In genomic region chr6:87583183-87583611, GRCm38 (mm10) we compare ENCODE assay signal across 9 mouse cellular contexts. TPM values are rescaled to one million over a fixed set of nuclear protein-coding genes. Genes with fewer than 3 reads are reported as not detected.
DNase-seq lines count a peak whose midpoint lies in the region; ATAC-seq and TF ChIP-seq lines count a peak whose summit lies in the region.
"Had no signal": no experiment of that assay in that cellular context is flagged by ENCODE, and none has a peak within 500 bp of the region (broad histone marks: within the 10 kb centered on the region; RNA-seq: fewer than 3 reads in every experiment).

No protein-coding gene starts in this region.

- no peaks in the 10 kb centered on the region for H3K36me3 ChIP-seq in heart, embryonic 12.5 days
- H3K36me3 ChIP-seq in liver, postnatal 0 days (replicated peaks; ENCODE audit: insufficient read depth, low read length) = no peaks in the 10 kb centered on the region
- no peaks in the 10 kb centered on the region for H3K36me3 ChIP-seq in hindbrain, embryonic 12.5 days

- 70% methylated on average over 1 of the region's 1 CpGs for WGBS in heart, embryonic 12.5 days
- 63% methylated on average over 1 of the region's 1 CpGs for WGBS in liver, postnatal 0 days (ENCODE audit: insufficient replicate concordance)
- WGBS in hindbrain, embryonic 12.5 days = 100% methylated on average over 1 of the region's 1 CpGs

- TF ChIP-seq EP300 in liver, postnatal 0 days (IDR thresholded peaks at IDR 0.05; ENCODE audit: low read depth) = peak; percentile 99

- no peak for TF ChIP-seq CTCF in liver, postnatal 0 days (IDR thresholded peaks at IDR 0.05; ENCODE audit: low read depth)

- intact Hi-C loops in heart, postnatal 36 days (cut with DNase I) = no loop called here
- intact Hi-C loops in left cerebral cortex, postnatal 25 days (cut with DNase I) = no loop called here

- no peak overlapping the region for H3K9ac ChIP-seq in heart, embryonic 12.5 days
- peak overlapping the region; percentile 30 for H3K9ac ChIP-seq in liver, postnatal 0 days (replicated peaks)
- no peak overlapping the region for H3K9ac ChIP-seq in hindbrain, embryonic 12.5 days

- H3K27ac ChIP-seq in heart, embryonic 12.5 days (ENCODE audit: poor library complexity, severe bottlenecking) = peak overlapping the region; percentile 78
- H3K27ac ChIP-seq in liver, postnatal 0 days (ENCODE audit: low read depth) = peak overlapping the region; percentile 89
- H3K27ac ChIP-seq in hindbrain, embryonic 12.5 days = no peak overlapping the region

- H3K9me3 ChIP-seq in heart, embryonic 12.5 days (replicated peaks) = no peaks in the 10 kb centered on the region
- no peaks in the 10 kb centered on the region for H3K9me3 ChIP-seq in liver, postnatal 0 days (ENCODE audit: low read length)
- H3K9me3 ChIP-seq in hindbrain, embryonic 12.5 days (replicated peaks) = no peaks in the 10 kb centered on the region

- peaks cover 33% of the 10 kb centered on the region for H3K27me3 ChIP-seq in heart, embryonic 12.5 days (replicated peaks)
- no peaks in the 10 kb centered on the region for H3K27me3 ChIP-seq in liver, postnatal 0 days (ENCODE audit: insufficient read depth, low read length)
- H3K27me3 ChIP-seq in hindbrain, embryonic 12.5 days = peaks cover under 1% of the 10 kb centered on the region

- ATAC-seq in heart, embryonic 12.5 days (ENCODE audit: insufficient number of reproducible peaks, low FRiP score) = peak; percentile 94
- peak; percentile 89 for ATAC-seq in erythroblast, adult 5-6 weeks (replicated peaks; ENCODE audit: low FRiP score, poor library complexity, severe bottlenecking)
- ATAC-seq in liver, postnatal 0 days = peak; percentile 99
- no peak for ATAC-seq in hindbrain, embryonic 12.5 days (ENCODE audit: low FRiP score)

- H3K4me2 ChIP-seq in heart, embryonic 12.5 days = peak overlapping the region; percentile 23
- peak overlapping the region; percentile 53 for H3K4me2 ChIP-seq in liver, postnatal 0 days (ENCODE audit: low read depth, low read length)
- H3K4me2 ChIP-seq in hindbrain, embryonic 12.5 days (replicated peaks) = no peak overlapping the region

- H3K4me1 ChIP-seq in heart, embryonic 12.5 days (replicated peaks) = peaks cover 26% of the 10 kb centered on the region
- H3K4me1 ChIP-seq in liver, postnatal 0 days (ENCODE audit: insufficient read depth) = peaks cover 24% of the 10 kb centered on the region
- H3K4me1 ChIP-seq in hindbrain, embryonic 12.5 days = 0 out of 2 replicates have a peak, but pooled peaks cover under 1% of the 10 kb centered on the region

- DNase-seq in heart, postnatal 36 days = no peak
- DNase-seq in 416B (ENCODE audit: low read depth) = peak; percentile 91
- peak; percentile 37 for DNase-seq in liver, postnatal 0 days
- DNase-seq in left cerebral cortex, postnatal 25 days (ENCODE audit: low spot score in 2 of 2) = no peak
- no peak for DNase-seq in kidney, postnatal 14 days
- DNase-seq: kidney, adult 18-20 months had no signal

- no peak overlapping the region for H3K4me3 ChIP-seq in heart, embryonic 12.5 days
- no peak overlapping the region for H3K4me3 ChIP-seq in liver, postnatal 0 days (ENCODE audit: low read depth, low read length)
- no peak overlapping the region for H3K4me3 ChIP-seq in hindbrain, embryonic 12.5 days

RNA-seq across cellular contexts. Expression of gene Prokr1, which starts 7.3 kb away (rescaled TPM):
- 4.3 and 4.8 TPM in 2 replicates for polyA plus RNA-seq in heart, embryonic 12.5 days (2016; fragmentation: Nextera tagmentation; extraction: Ambion mirVana)
- total RNA-seq in heart, postnatal 36 days (2021) = under 1 TPM; 0.43 to 0.50 TPM
- 55.4 and 68.8 TPM in 2 replicates for total RNA-seq in erythroblast, adult 5-6 weeks (2015; ENCODE audit: low replicate concordance)
- total RNA-seq in erythroblast, adult 5-6 weeks (2017; ENCODE audit: low replicate concordance) = 54.9 and 57.6 TPM in 2 replicates
- 1.1 and 1.6 TPM in 2 replicates for polyA plus RNA-seq in liver, postnatal 0 days (2015; fragmentation: Nextera tagmentation; extraction: Ambion mirVana)
- total RNA-seq in left cerebral cortex, postnatal 25 days (2021) = under 1 TPM; 0.16 to 0.23 TPM
- 3.4 TPM in 2 replicates for polyA plus RNA-seq in hindbrain, embryonic 12.5 days (2016; fragmentation: Nextera tagmentation; extraction: Ambion mirVana)

RNA-seq across cellular contexts. Expression of gene Arhgap25, which starts 50.1 kb away (rescaled TPM):
- 2.1 and 2.5 TPM in 2 replicates for polyA plus RNA-seq in heart, embryonic 12.5 days (2016; fragmentation: Nextera tagmentation; extraction: Ambion mirVana)
- total RNA-seq in heart, postnatal 36 days (2021) = 1 to 10 TPM; 3.0 to 3.7 TPM
- total RNA-seq in erythroblast, adult 5-6 weeks (2015; ENCODE audit: low replicate concordance) = 9.2 and 14.2 TPM in 2 replicates
- 8.2 and 19.2 TPM in 2 replicates for total RNA-seq in erythroblast, adult 5-6 weeks (2017; ENCODE audit: low replicate concordance)
- 6.0 TPM in 2 replicates for polyA plus RNA-seq in liver, postnatal 0 days (2015; fragmentation: Nextera tagmentation; extraction: Ambion mirVana)
- total RNA-seq in left cerebral cortex, postnatal 25 days (2021) = 10 to 100 TPM in 1 of 2 experiments, 1 to 10 TPM in 1; 7.3 to 10.7 TPM
- 2.3 and 2.8 TPM in 2 replicates for polyA plus RNA-seq in hindbrain, embryonic 12.5 days (2016; fragmentation: Nextera tagmentation; extraction: Ambion mirVana)

Comparison
In these comparisons a context has a peak if more than half of its experiments do, and no peak if none do; other contexts are left out.
1. DNase-seq: peak in 416B (single experiment) and liver, postnatal 0 days (single experiment); none in heart, postnatal 36 days (0 of 2), left cerebral cortex, postnatal 25 days (0 of 2) and kidney, postnatal 14 days (single experiment).
2. RNA of gene Prokr1, which starts 7.3 kb away (total RNA-seq): 54.9 to 68.8 TPM in erythroblast, adult 5-6 weeks; 0.43 to 0.50 TPM in heart, postnatal 36 days and 0.16 to 0.23 TPM in left cerebral cortex, postnatal 25 days; every median in the first group is over 10 times any median in the second.